ENCODE assay signal across 8 mouse cellular contexts in the genomic region with DNA sequence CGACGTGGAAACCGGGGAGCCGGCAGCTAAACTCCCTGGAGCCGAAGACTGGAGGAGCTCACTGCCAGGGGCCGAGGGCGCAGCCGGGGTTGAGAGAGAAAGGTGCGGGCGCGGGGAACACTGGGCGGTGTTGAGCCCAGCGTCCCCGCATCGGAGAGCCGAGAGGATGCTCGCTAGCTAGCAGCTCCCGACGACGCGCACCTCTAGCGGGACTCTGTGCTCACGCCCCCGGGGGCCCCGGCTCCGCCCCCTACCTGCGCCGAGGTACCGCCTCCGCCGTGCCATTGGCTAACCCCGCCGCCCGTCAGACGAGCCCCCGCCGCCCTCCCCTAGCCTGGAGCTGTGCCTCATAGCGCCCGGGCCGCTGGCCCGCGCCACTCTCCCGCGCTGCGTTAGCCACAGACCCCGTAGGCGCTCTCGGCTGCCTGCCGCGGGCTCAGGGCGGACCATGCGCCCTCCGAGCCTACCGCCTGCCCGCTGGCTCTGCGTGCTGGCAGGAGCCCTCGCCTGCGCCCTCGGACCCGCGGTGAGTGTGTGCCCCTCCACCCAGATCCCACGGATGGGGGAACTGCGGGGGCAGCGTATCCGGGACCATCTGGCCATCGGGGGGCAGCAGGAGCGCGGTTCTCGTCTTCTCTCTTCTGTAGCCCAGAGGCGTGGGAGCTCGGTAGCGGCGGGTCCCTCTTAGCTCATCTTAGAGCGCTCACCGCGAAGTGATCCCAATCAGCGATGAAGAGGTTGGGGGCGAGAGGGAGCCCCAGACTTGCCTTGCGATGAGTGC. TPM values are rescaled to one million over a fixed set of nuclear protein-coding genes. Genes with fewer than 3 reads are reported as not detected.
DNase-seq lines count a peak whose midpoint lies in the region; ATAC-seq and TF ChIP-seq lines count a peak whose summit lies in the region.

TSS of gene Vipr1 (plus strand) at position 316 of the 781 bp plus-strand sequence.

- peaks cover 11% of the 10 kb centered on the region for H3K4me1 ChIP-seq in bone marrow macrophage, adult 2 months (ENCODE audit: control insufficient read depth, insufficient read depth, low read length)
- no peaks in the 10 kb centered on the region for H3K4me1 ChIP-seq in embryonic fibroblast, embryonic 13.5 days (ENCODE audit: control insufficient read depth, insufficient read depth, low read length)
- H3K4me1 ChIP-seq in hindbrain, embryonic 10.5 days (replicated peaks), result peaks cover 23% of the 10 kb centered on the region
- H3K4me1 ChIP-seq in lung, embryonic 14.5 days (ENCODE audit: insufficient read depth), result peaks cover 4% of the 10 kb centered on the region; the same call in 1 of the 2 replicates
- H3K4me1 ChIP-seq in neural tube, embryonic 15.5 days, result peaks cover 27% of the 10 kb centered on the region

- H3K4me3 ChIP-seq in bone marrow macrophage, adult 2 months (ENCODE audit: insufficient read depth, low read length), result peak within 1 kb of the TSS; percentile 54
- peak within 1 kb of the TSS; percentile 34 for H3K4me3 ChIP-seq in embryonic fibroblast, embryonic 13.5 days (ENCODE audit: insufficient read depth, low read length)
- peak within 1 kb of the TSS; percentile 62 for H3K4me3 ChIP-seq in hindbrain, embryonic 10.5 days
- peak within 1 kb of the TSS; percentile 49 for H3K4me3 ChIP-seq in lung, embryonic 14.5 days (ENCODE audit: low read depth, low read length)
- H3K4me3 ChIP-seq in neural tube, embryonic 15.5 days (replicated peaks), result peak within 1 kb of the TSS; percentile 58

- TF ChIP-seq CTCF in bone marrow macrophage, adult 2 months (IDR thresholded peaks at IDR 0.05; ENCODE audit: low read depth, low read length), result no peak
- TF ChIP-seq CTCF in embryonic fibroblast, embryonic 13.5 days (IDR thresholded peaks at IDR 0.05; ENCODE audit: borderline replicate concordance, insufficient read depth, low read length), result no peak
- peak; percentile 24; the same call in 1 of the 2 replicates for TF ChIP-seq CTCF in lung, embryonic 14.5 days (IDR thresholded peaks at IDR 0.05; ENCODE audit: low read depth)

- no peaks in the 10 kb centered on the region for H3K9me3 ChIP-seq in hindbrain, embryonic 10.5 days
- no peaks in the 10 kb centered on the region for H3K9me3 ChIP-seq in lung, embryonic 14.5 days (ENCODE audit: low read depth, low read length)
- no peaks in the 10 kb centered on the region for H3K9me3 ChIP-seq in neural tube, embryonic 15.5 days (replicated peaks)

- TF ChIP-seq POLR2A in bone marrow macrophage, adult 2 months (IDR thresholded peaks at IDR 0.05; ENCODE audit: borderline replicate concordance, low read depth, low read length), result no peak
- TF ChIP-seq POLR2A in embryonic fibroblast, embryonic 13.5 days (IDR thresholded peaks at IDR 0.05; ENCODE audit: low read depth, low read length), result no peak

- peak; percentile 89 for ATAC-seq in lung, embryonic 14.5 days (ENCODE audit: insufficient read depth)
- peak; percentile 90 for ATAC-seq in neural tube, embryonic 15.5 days (ENCODE audit: low FRiP score)

- WGBS in hindbrain, embryonic 10.5 days, result under 1% methylated on average over 79 of the region's 79 CpGs
- WGBS in lung, embryonic 14.5 days, result under 1% methylated on average over 77 of the region's 79 CpGs
- under 1% methylated on average over 73 of the region's 79 CpGs for WGBS in neural tube, embryonic 15.5 days

- peak; percentile 93 for DNase-seq in CD4-positive helper T cell, adult 2 months (ENCODE audit: low read depth, low spot score)
- DNase-seq in hindbrain, embryonic 10.5 days (ENCODE audit: low spot score), result peak; percentile 77
- peak; percentile 85 for DNase-seq in layer of hippocampus, adult 9-11 months
- peak; percentile 82 for DNase-seq in lung, embryonic 14.5 days
- DNase-seq in testis, postnatal 10 days (ENCODE audit: low spot score), result peak; percentile 75

- H3K9ac ChIP-seq in lung, embryonic 14.5 days, result peak within 1 kb of the TSS; percentile 49
- H3K9ac ChIP-seq in neural tube, embryonic 15.5 days (replicated peaks), result peak within 1 kb of the TSS; percentile 55

- no peak within 1 kb of the TSS for H3K27ac ChIP-seq in bone marrow macrophage, adult 2 months (ENCODE audit: insufficient read depth, low read depth, low read length)
- no peak within 1 kb of the TSS for H3K27ac ChIP-seq in embryonic fibroblast, embryonic 13.5 days (ENCODE audit: insufficient read depth, low read length)
- H3K27ac ChIP-seq in hindbrain, embryonic 10.5 days, result peak within 1 kb of the TSS; percentile 78
- H3K27ac ChIP-seq in lung, embryonic 14.5 days (ENCODE audit: low read depth), result no peak within 1 kb of the TSS
- no peak within 1 kb of the TSS for H3K27ac ChIP-seq in neural tube, embryonic 15.5 days (replicated peaks)

- peaks cover 76% of the 10 kb centered on the region for H3K27me3 ChIP-seq in hindbrain, embryonic 10.5 days (ENCODE audit: insufficient read depth, poor library complexity, severe bottlenecking)
- H3K27me3 ChIP-seq in lung, embryonic 14.5 days (ENCODE audit: insufficient read depth, low read length), result peaks cover 54% of the 10 kb centered on the region
- peaks cover 51% of the 10 kb centered on the region for H3K27me3 ChIP-seq in neural tube, embryonic 15.5 days (replicated peaks)

- H3K36me3 ChIP-seq in hindbrain, embryonic 10.5 days, result no peaks in the 10 kb centered on the region
- no peaks in the 10 kb centered on the region for H3K36me3 ChIP-seq in lung, embryonic 14.5 days (ENCODE audit: insufficient read depth)
- no peaks in the 10 kb centered on the region for H3K36me3 ChIP-seq in neural tube, embryonic 15.5 days

- H3K4me2 ChIP-seq in lung, embryonic 14.5 days, result peak within 1 kb of the TSS; percentile 95
- H3K4me2 ChIP-seq in neural tube, embryonic 15.5 days, result peak within 1 kb of the TSS; percentile 97

RNA-seq across cellular contexts. Expression of gene Vipr1, which starts in this region (rescaled TPM):
- polyA plus RNA-seq in bone marrow macrophage, adult 2 months (2012; ENCODE audit: insufficient read depth, insufficient read length, missing spikeins), result 4.1 and 4.8 TPM in 2 replicates
- 0.14 TPM in 1 of 2 replicates, not detected in the other for polyA plus RNA-seq in embryonic fibroblast, embryonic 13.5 days (2011; ENCODE audit: insufficient read length, low read depth, missing spikeins)
- polyA plus RNA-seq in hindbrain, embryonic 10.5 days (2016; fragmentation: Nextera tagmentation; extraction: Ambion mirVana), result 0.41 and 0.43 TPM in 2 replicates
- 0.47 and 0.54 TPM in 2 replicates for polyA plus RNA-seq in lung, embryonic 14.5 days (2014; fragmentation: Nextera tagmentation; extraction: Ambion mirVana)
- polyA plus RNA-seq in neural tube, embryonic 15.5 days (2015; fragmentation: Nextera tagmentation; extraction: Ambion mirVana), result 0.38 and 1.1 TPM in 2 replicates

Comparison
In these comparisons a context has a peak if more than half of its experiments do, and no peak if none do; other contexts are left out.
1. Peak in DNase-seq, H3K4me3 ChIP-seq and H3K27ac ChIP-seq in hindbrain, embryonic 10.5 days; RNA of the gene not detected or under 1 TPM.
2. Peak in DNase-seq, ATAC-seq, H3K4me3 ChIP-seq, H3K9ac ChIP-seq and H3K4me2 ChIP-seq in lung, embryonic 14.5 days; RNA of the gene not detected or under 1 TPM.